Mouse (Mus musculus) liver, embryonic 11.5 days (tissue): Measurements from ENCODE around the gene Cpne2. TPM values are rescaled to one million over a fixed set of nuclear protein-coding genes. Genes with fewer than 3 reads are reported as not detected.

Experiments
- ATAC-seq: fragments of 200-750 bp; cut with Nextera tagmentation; replicated peaks from 2 replicates; pipeline ENCODE4 v1.8.0; 2017; ENCODE audit warnings: moderate number of reproducible peaks, mild to moderate bottlenecking, moderate TSS enrichment, moderate library complexity; ENCODE audit not compliant: low FRiP score
- DNase-seq: peaks from one replicate; pipeline ENCODE4 v3.0.0-alpha.2; 2017; ENCODE audit warnings: low spot score
- H3K27ac ChIP-seq: fragments of 300-500 bp; sonication (generic); 2 replicates; pipeline ENCODE4 v1.5.1; 2014; ENCODE audit warnings: mild to moderate bottlenecking, low read depth, low read length, control low read depth
- H3K27me3 ChIP-seq: fragments of 300-500 bp; sonication (generic); replicated peaks from 2 replicates; pipeline ENCODE4 v1.6.1; 2014; ENCODE audit warnings: low read length, mixed read lengths; ENCODE audit not compliant: control insufficient read depth, insufficient read depth
- H3K36me3 ChIP-seq: fragments of 300-500 bp; sonication (generic); 2 replicates; pipeline ENCODE4 v1.6.1; 2014; ENCODE audit warnings: mild to moderate bottlenecking, low read length, moderate library complexity, mixed read lengths; ENCODE audit not compliant: control insufficient read depth, insufficient read depth
- H3K4me1 ChIP-seq: fragments of 300-500 bp; sonication (generic); replicated peaks from 2 replicates; pipeline ENCODE4 v1.6.1; 2014; ENCODE audit warnings: low read length, mixed read lengths; ENCODE audit not compliant: control insufficient read depth, insufficient read depth
- H3K4me2 ChIP-seq: fragments of 300-500 bp; sonication (generic); 2 replicates; pipeline ENCODE4 v1.6.1; 2014; ENCODE audit warnings: mild to moderate bottlenecking, control low read depth, moderate library complexity
- H3K4me3 ChIP-seq: fragments of 300-500 bp; sonication (generic); 2 replicates; pipeline ENCODE4 v1.5.1; 2014; ENCODE audit warnings: low read depth, low read length, control low read depth
- H3K9ac ChIP-seq: fragments of 300-500 bp; sonication (generic); 2 replicates; pipeline ENCODE4 v1.6.1; 2014; ENCODE audit warnings: low read depth, low read length, control low read depth
- H3K9me3 ChIP-seq: fragments of 300-500 bp; sonication (generic); 2 replicates; pipeline ENCODE4 v1.6.1; 2016; ENCODE audit warnings: low read length, inconsistent platforms, mixed read lengths; ENCODE audit not compliant: control insufficient read depth
- WGBS: fragments of 180-500 bp; shearing (Covaris S2); extraction: QIAGEN DNeasy Blood & Tissue Kit; methylation state at CpG from one replicate; pipeline ENCODE4 v1.1.7; 2014; 5-methylcytosine and 5-hydroxymethylcytosine counted together
- polyA plus RNA-seq: library from polyadenylated mRNA; unstranded; fragments of >200 nt; fragmentation: Nextera tagmentation; extraction: Ambion mirVana; gene quantifications from 2 replicates; pipeline ENCODE4 v1.2.1, GENCODE M21; 2014

The Cpne2 gene
- polyA plus RNA-seq, 1 experiment from 2014 or later = 7.8 TPM

DNA sequence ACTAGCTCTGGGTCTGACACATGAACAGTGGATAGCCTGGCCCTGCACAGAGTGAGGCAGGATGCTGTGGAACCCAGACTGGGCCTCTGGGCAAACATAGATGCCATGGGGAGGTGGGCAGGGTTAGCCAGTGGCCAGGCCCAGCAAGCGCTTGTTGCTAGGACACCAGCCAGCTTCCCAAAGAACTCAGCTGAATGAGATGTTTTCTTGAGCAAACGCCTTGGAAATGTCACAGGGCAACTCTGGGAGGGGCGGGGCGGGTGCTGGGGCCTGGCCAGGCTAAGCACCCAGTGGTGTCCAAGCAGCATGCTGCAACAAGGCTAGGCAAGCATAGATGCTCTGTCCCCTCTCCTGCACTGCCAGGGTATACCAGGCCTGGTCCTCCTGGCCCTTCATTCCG lies 28.5 kb downstream of the Cpne2 start:
- Histone ChIP-seq H3K9me3 (no peaks in the 10 kb centered on the region), H3K4me2 (no peak overlapping the region), H3K27ac (no peak overlapping the region), H3K4me3 (no peak overlapping the region), H3K36me3 (no peaks in the 10 kb centered on the region), H3K4me1 (no peaks in the 10 kb centered on the region), H3K9ac (no peak overlapping the region), H3K27me3 (no peaks in the 10 kb centered on the region)
- ATAC-seq = no peak
- WGBS = 73% methylated on average over 5 of the region's 5 CpGs
- DNase-seq = no peak

DNA sequence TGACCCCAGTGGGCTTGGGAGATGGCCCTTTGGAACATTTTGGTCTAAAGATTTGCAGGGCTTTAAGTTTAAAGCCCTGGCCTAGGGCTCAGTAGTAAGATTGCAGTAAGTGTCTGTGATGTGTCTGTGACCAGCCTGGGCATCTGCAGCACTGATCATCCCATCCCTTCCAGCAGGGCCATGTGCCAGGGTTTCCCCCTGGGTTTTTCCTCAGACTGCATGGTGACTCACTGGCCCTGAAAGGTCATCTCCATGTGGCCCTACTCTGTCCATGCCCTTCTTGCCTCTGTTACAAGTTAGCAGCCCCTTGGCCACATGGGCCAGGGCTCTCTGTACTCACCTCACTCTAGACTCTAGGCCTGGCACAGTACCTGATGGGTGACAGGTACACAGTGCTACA lies 31.6 kb downstream of the Cpne2 start:
- H3K9ac ChIP-seq = no peak overlapping the region
- H3K4me3 ChIP-seq = no peak overlapping the region
- no peak for ATAC-seq
- H3K4me1 ChIP-seq = no peaks in the 10 kb centered on the region
- DNase-seq = no peak
- no peak overlapping the region for H3K27ac ChIP-seq
- no peaks in the 10 kb centered on the region for H3K9me3 ChIP-seq
- no peaks in the 10 kb centered on the region for H3K27me3 ChIP-seq
- no peaks in the 10 kb centered on the region for H3K36me3 ChIP-seq
- H3K4me2 ChIP-seq = no peak overlapping the region

DNA sequence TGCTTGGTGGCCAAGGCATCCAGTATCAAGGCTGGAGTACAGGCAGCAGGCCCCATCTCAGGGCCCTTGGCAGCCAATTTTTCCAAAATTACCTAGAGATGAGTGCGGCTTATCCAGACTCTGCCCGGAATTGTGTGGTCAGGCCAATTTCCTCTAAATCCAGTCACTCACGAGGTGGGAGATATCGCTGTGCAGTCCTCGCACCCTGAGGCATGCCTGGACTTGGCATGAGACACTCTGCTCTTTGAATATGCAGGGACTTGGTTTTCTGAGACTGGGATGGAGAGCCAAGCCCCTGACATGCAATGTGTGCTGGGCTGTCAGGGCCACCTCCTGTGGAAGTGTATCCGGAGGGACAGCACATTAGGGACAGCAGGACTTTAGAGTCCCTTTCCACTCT lies 33.2 kb downstream of the Cpne2 start:
- Histone ChIP-seq H3K27me3 (no peaks in the 10 kb centered on the region), H3K4me2 (no peak overlapping the region), H3K9me3 (no peaks in the 10 kb centered on the region), H3K27ac (no peak overlapping the region), H3K9ac (no peak overlapping the region), H3K4me3 (no peak overlapping the region), H3K4me1 (no peaks in the 10 kb centered on the region), H3K36me3 (no peaks in the 10 kb centered on the region)
- 75% methylated on average over 6 of the region's 6 CpGs for WGBS
- no peak for ATAC-seq
- DNase-seq = no peak

DNA sequence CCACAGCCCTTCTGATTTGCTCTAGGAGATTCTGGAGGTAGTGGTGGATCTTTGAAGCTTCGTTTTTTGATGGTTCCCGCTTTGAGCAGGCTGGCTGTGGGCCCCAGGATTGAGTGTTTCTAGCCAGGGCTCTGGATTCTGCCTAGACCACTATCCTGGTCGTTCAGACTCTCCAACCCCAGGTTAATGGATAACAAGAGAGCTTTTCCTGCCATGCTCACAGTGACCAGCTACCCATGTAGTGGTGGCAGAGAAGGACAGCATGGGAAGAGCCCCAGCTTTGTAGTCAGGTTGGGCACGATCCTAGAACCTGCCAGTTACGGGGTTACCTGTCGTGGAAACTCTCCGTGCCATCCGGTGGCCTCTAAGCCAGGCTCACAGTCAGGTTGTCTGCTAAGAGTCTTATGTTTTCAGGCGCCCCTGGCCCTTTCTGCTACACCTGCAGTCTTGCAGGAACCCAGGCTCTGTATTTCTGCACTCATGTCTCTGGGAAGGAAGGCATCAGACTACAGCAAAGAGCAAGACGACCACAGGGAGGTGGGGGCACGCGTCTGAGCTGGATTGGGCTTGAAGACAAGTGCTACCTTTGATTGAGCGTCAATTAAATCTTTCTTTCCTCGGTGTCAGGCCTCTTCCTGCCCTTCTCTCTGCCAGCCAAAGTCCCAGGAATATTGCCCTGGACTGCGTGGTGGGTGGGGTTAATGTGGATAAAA lies 33.8 kb downstream of the Cpne2 start:
- Histone ChIP-seq H3K36me3 (no peaks in the 10 kb centered on the region), H3K9ac (no peak overlapping the region), H3K27ac (no peak overlapping the region), H3K9me3 (no peaks in the 10 kb centered on the region), H3K4me3 (no peak overlapping the region), H3K27me3 (no peaks in the 10 kb centered on the region), H3K4me2 (no peak overlapping the region), H3K4me1 (no peaks in the 10 kb centered on the region)
- no peak for DNase-seq
- ATAC-seq = no peak
- WGBS = 68% methylated on average over 15 of the region's 15 CpGs

DNA sequence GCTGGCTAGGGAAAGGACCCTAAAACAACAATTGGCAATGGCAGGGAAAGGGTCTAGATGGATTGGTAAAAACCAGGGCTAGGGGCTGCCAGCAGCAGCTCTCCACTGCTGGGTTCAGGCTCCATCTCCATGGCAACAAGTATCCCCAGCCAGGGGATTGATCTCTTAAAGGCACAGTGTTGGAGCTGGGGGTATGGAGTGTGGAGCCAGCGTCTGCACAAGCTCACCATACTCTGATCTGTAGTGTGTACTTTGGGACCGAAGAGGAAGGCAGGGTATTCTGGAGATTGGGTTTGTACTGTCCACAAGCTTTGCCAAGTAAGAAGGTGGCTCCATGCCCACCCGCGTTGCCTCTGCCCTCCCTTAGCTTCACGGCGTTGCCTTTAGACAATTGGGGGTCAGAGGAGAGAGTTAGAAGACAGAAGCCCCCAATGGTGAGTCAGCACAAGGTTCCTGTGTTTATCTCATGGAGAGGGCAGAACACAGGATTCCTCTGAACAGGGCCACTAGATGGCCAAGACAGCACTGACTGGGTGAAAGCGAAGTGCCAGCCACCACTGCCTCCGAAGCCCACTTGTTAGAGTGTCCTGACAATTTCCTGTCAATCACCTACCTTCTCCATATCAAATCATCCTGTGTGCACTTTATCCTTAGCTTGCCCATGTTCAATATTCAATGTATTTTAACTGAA lies 34.5 kb downstream of the Cpne2 start:
- no peaks in the 10 kb centered on the region for H3K27me3 ChIP-seq
- H3K4me3 ChIP-seq = no peak overlapping the region
- no peak overlapping the region for H3K4me2 ChIP-seq
- H3K4me1 ChIP-seq = no peaks in the 10 kb centered on the region
- no peak overlapping the region for H3K9ac ChIP-seq
- WGBS = 82% methylated on average over 8 of the region's 8 CpGs
- H3K36me3 ChIP-seq = no peaks in the 10 kb centered on the region
- no peaks in the 10 kb centered on the region for H3K9me3 ChIP-seq
- ATAC-seq (no peak), DNase-seq (no peak)
- H3K27ac ChIP-seq = no peak overlapping the region

DNA sequence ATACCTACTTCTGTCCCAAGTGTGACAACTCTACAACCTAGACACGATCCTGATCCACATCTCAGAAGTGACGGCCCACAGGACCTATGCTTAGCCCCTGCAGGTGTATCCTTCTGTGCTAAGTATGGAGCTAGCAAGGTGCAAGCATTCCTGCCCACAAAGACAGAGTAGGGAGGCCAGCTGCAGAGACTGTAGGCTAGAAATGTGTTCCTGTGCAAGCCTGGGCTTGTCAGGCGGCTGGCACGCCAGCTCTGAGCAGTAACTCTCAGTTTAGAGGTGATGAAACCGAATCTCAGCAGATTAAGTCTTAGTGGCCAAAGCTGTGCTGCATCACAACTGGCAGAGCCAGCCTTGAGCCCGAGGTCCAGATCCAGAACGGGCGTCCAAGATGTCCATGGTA lies 35.3 kb downstream of the Cpne2 start:
- Histone ChIP-seq H3K27me3 (no peaks in the 10 kb centered on the region), H3K4me1 (no peaks in the 10 kb centered on the region), H3K9me3 (no peaks in the 10 kb centered on the region), H3K4me3 (no peak overlapping the region), H3K36me3 (no peaks in the 10 kb centered on the region), H3K9ac (no peak overlapping the region), H3K27ac (no peak overlapping the region), H3K4me2 (no peak overlapping the region)
- ATAC-seq (no peak), DNase-seq (no peak)
- 82% methylated on average over 8 of the region's 8 CpGs for WGBS

DNA sequence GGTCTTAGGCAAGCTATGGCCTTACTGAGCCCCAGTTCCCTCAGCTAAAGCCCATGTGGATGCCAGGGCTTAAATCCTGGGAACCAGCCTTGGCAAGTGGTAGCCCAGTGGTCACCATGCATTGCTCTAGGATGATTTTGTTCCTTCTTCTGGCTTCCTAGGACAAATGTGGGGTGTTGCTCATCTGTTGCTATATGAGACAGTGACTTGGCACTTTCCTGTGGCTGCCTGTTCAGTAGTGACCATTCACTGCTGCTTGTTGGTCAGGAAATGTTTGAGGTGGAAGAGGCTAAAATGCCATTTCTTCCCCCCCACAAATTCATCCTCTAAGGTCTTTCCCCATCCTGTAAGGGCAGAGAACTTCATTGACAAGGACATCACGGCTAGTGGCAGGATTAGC lies 36.6 kb downstream of the Cpne2 start:
- Histone ChIP-seq H3K27me3 (no peaks in the 10 kb centered on the region), H3K4me2 (no peak overlapping the region), H3K9ac (no peak overlapping the region), H3K9me3 (no peaks in the 10 kb centered on the region), H3K4me3 (no peak overlapping the region), H3K36me3 (peaks cover 4% of the 10 kb centered on the region; the same call in 1 of the 2 replicates), H3K27ac (no peak overlapping the region), H3K4me1 (no peaks in the 10 kb centered on the region)
- no peak for ATAC-seq
- WGBS = 79% methylated on average over 1 of the region's 1 CpGs
- DNase-seq = no peak

DNA sequence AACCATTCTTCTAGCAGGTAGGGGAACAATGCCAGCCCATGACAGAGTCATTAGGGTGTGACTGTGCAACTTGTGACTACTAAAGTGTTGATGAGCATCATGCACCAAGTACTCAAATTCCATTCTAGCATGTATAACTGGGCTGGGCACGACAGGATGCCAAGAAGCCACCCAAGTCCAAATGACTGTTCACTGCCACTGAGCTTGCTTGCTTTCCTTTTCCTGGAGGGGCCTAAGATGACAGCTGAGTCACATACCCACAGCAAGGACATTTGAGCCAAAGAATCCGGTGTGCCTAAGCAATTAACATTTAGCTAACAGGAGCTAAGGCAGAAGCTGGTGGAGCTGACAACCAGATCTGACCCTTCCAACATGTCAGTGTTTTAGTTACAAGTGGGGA lies 39.1 kb downstream of the Cpne2 start:
- Histone ChIP-seq H3K4me2 (no peak overlapping the region), H3K9ac (no peak overlapping the region), H3K4me1 (no peaks in the 10 kb centered on the region), H3K9me3 (no peaks in the 10 kb centered on the region), H3K4me3 (no peak overlapping the region), H3K27ac (no peak overlapping the region), H3K36me3 (peaks cover 18% of the 10 kb centered on the region), H3K27me3 (no peaks in the 10 kb centered on the region)
- ATAC-seq = no peak
- no peak for DNase-seq
- 83% methylated on average over 2 of the region's 2 CpGs for WGBS
